Mouse (Mus musculus) MEL (cell line): ENCODE measurements around the gene Treml2.

Experiments used
- CTCF ChIP-seq, 3 experiments: IDR thresholded peaks in 2 of 3; conservative IDR thresholded peaks in 1 of 3; 2 replicates each; pipeline ENCODE4 v1.5.1; 2011 to 2012; ENCODE audit warnings: low read length in 3 of 3, low read depth in 2 of 3, mild to moderate bottlenecking in 2 of 3, improper control_type of control experiment in 1 of 3, inconsistent platforms in 1 of 3, mixed read lengths in 1 of 3, moderate library complexity in 1 of 3; ENCODE audit not compliant: control insufficient read depth in 1 of 3, insufficient read depth in 1 of 3, poor library complexity in 1 of 3, severe bottlenecking in 1 of 3
- HCFC1 ChIP-seq: IDR thresholded peaks from 2 replicates; pipeline ENCODE4 v1.6.1; 2012; ENCODE audit warnings: low read depth, mild to moderate bottlenecking, inconsistent platforms, low read length, improper control_type of control experiment, moderate library complexity
- MAZ ChIP-seq: IDR thresholded peaks from 2 replicates; pipeline ENCODE4 v1.6.1; 2012; ENCODE audit warnings: low read depth, mild to moderate bottlenecking, inconsistent platforms, low read length, improper control_type of control experiment
- MXI1 ChIP-seq: IDR thresholded peaks from 2 replicates; pipeline ENCODE4 v1.6.1; 2011; ENCODE audit warnings: mild to moderate bottlenecking, low read depth, low read length, improper control_type of control experiment
- POLR2A ChIP-seq, 2 experiments: IDR thresholded peaks; 2 replicates each; pipeline ENCODE4 v1.6.1; 2011 to 2012; ENCODE audit warnings: low read length in 2 of 2, mild to moderate bottlenecking in 2 of 2, control low read depth in 1 of 2, improper control_type of control experiment in 1 of 2, low read depth in 1 of 2, moderate library complexity in 1 of 2; ENCODE audit not compliant: control insufficient read depth in 1 of 2, insufficient read depth in 1 of 2, poor library complexity in 1 of 2
- USF2 ChIP-seq, 2 experiments: IDR thresholded peaks; 2 replicates each; pipeline ENCODE4 v1.6.1; 2011 to 2012; ENCODE audit warnings: improper control_type of control experiment in 2 of 2, low read length in 2 of 2, borderline replicate concordance in 1 of 2, inconsistent platforms in 1 of 2, low read depth in 1 of 2, mild to moderate bottlenecking in 1 of 2; ENCODE audit not compliant: insufficient read depth in 1 of 2
- ZNF384 ChIP-seq: IDR thresholded peaks from 2 replicates; pipeline ENCODE4 v1.6.1; 2012; ENCODE audit warnings: low read depth, mild to moderate bottlenecking, inconsistent platforms, low read length, improper control_type of control experiment

GRCm38 (mm10) chr17:48323236-48323635 lies 23.9 kb downstream of the Treml2 start:
- TF ChIP-seq MAZ, result no peak
- TF ChIP-seq USF2 (IDR thresholded peaks at IDR 0.05; ENCODE audit: borderline replicate concordance in 1 of 2, insufficient read depth in 1 of 2, low read depth in 1 of 2, low read length in 2 of 2), result no peak
- TF ChIP-seq CTCF (IDR thresholded peaks at IDR 0.05 in 2 of 3, conservative IDR thresholded peaks at IDR 0.05 in 1 of 3; ENCODE audit: control insufficient read depth in 1 of 3, insufficient read depth in 1 of 3, low read depth in 2 of 3, low read length in 3 of 3, poor library complexity in 1 of 3, severe bottlenecking in 1 of 3), result no peak
- no peak for TF ChIP-seq ZNF384
- no peak for TF ChIP-seq HCFC1
- no peak for TF ChIP-seq MXI1
- no peak for TF ChIP-seq POLR2A (IDR thresholded peaks at IDR 0.05; ENCODE audit: control insufficient read depth in 1 of 2, insufficient read depth in 1 of 2, low read depth in 1 of 2, low read length in 2 of 2, poor library complexity in 1 of 2)
